Mouse (Mus musculus) brain, embryonic 14.5 days (tissue): ENCODE measurements around the gene Taok2.

Source experiments
- CTCF ChIP-seq: fragments of 200-500 bp; IDR thresholded peaks from 2 replicates; pipeline ENCODE4 v1.5.1; 2012; ENCODE audit warnings: inconsistent platforms, mild to moderate bottlenecking, moderate library complexity, borderline replicate concordance; ENCODE audit not compliant: insufficient read depth, insufficient read length; ENCODE audit errors: extremely low read depth
- POLR2A ChIP-seq: fragments of 200-500 bp; IDR thresholded peaks from 2 replicates; pipeline ENCODE4 v1.6.1; 2012; ENCODE audit warnings: mild to moderate bottlenecking, inconsistent platforms, borderline replicate concordance; ENCODE audit not compliant: poor library complexity, insufficient read depth, insufficient read length, severe bottlenecking; ENCODE audit errors: extremely low read depth

DNA sequence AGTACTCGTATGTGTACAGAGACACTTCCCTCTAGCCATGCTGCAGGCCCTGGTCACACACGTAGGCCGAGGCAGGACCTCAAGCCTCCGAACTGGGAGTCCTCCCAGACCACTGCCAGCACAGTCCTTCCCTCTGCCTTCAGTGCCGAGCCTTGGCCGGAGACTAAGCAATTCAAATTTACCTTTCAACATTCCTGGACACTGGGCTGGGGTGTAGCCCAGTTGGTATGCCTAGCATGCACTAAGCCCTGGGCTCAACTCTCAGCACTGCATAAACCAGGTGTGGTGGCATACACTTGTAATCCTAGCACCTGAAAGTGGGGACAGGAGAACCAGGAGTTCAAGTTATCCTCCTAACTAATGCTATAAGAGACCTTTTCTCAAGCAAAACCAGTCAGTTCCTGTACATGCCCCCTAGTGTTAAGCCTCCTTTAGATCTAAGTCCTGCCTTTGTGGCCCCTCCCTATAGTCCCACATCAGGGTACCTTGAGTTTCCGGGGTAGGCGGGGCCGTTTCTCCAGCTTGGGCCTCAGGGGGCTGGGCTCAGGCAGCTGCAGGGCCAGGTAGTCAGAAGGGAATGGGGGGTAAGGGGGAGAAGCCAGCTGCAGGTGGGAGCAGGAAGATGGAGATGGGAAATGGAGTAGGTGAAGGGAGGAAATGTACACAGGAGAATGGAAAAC lies 27.6 kb downstream of the Taok2 start:
- TF ChIP-seq CTCF (no peak), POLR2A (no peak)
